Mouse (Mus musculus) hindbrain, embryonic 11.5 days (tissue): ENCODE data around the gene Pde4d. TPM values are rescaled to one million over a fixed set of nuclear protein-coding genes. Genes with fewer than 3 reads are reported as not detected.

ENCODE experiments used
- ATAC-seq: fragments of 200-750 bp; cut with Nextera tagmentation; 2 replicates; pipeline ENCODE4 v1.8.0; 2017; ENCODE audit warnings: mild to moderate bottlenecking, moderate TSS enrichment, moderate library complexity; ENCODE audit not compliant: low FRiP score
- DNase-seq: peaks from one replicate; pipeline ENCODE4 v3.0.0-alpha.2; 2015; ENCODE audit warnings: low spot score
- H3K27ac ChIP-seq: fragments of 300-500 bp; sonication (generic); 2 replicates; pipeline ENCODE4 v1.5.1; 2014; ENCODE audit warnings: mild to moderate bottlenecking, low read depth, low read length
- H3K27me3 ChIP-seq: fragments of 300-500 bp; sonication (generic); 2 replicates; pipeline ENCODE4 v1.6.1; 2014; ENCODE audit warnings: mild to moderate bottlenecking, low read length, moderate library complexity, mixed read lengths; ENCODE audit not compliant: control insufficient read depth, insufficient read depth
- H3K36me3 ChIP-seq: fragments of 300-500 bp; sonication (generic); 2 replicates; pipeline ENCODE4 v1.6.1; 2014; ENCODE audit warnings: mild to moderate bottlenecking, low read length, moderate library complexity, mixed read lengths; ENCODE audit not compliant: control insufficient read depth, insufficient read depth
- H3K4me1 ChIP-seq: fragments of 300-500 bp; sonication (generic); replicated peaks from 2 replicates; pipeline ENCODE4 v1.6.1; 2014; ENCODE audit warnings: low read length, mixed read lengths; ENCODE audit not compliant: control insufficient read depth, insufficient read depth
- H3K4me2 ChIP-seq: fragments of 300-500 bp; sonication (generic); replicated peaks from 2 replicates; pipeline ENCODE4 v1.6.1; 2014; ENCODE audit warnings: mild to moderate bottlenecking, low read depth, low read length
- H3K4me3 ChIP-seq: fragments of 300-500 bp; sonication (generic); 2 replicates; pipeline ENCODE4 v1.5.1; 2014; ENCODE audit warnings: low read depth, low read length
- H3K9ac ChIP-seq: fragments of 300-500 bp; sonication (generic); 2 replicates; pipeline ENCODE4 v1.6.1; 2014; ENCODE audit warnings: low read depth, low read length
- H3K9me3 ChIP-seq: fragments of 300-500 bp; sonication (generic); 2 replicates; pipeline ENCODE4 v1.6.1; 2016; ENCODE audit warnings: low read length; ENCODE audit not compliant: control insufficient read depth
- WGBS: fragments of 180-500 bp; shearing (Covaris S2); extraction: QIAGEN DNeasy Blood & Tissue Kit; methylation state at CpG from one replicate; pipeline ENCODE4 v1.1.7; 2014; 5-methylcytosine and 5-hydroxymethylcytosine counted together
- polyA plus RNA-seq: library from polyadenylated mRNA; unstranded; fragments of >200 nt; fragmentation: Nextera tagmentation; extraction: Ambion mirVana; gene quantifications from 2 replicates; pipeline ENCODE4 v1.2.1, GENCODE M21; 2014

The Pde4d gene
- polyA plus RNA-seq, 1 experiment from 2014 or later: 18.3 TPM

GRCm38 (mm10) chr13:109518194-109518593, 1068.4 kb downstream of the Pde4d start:
- no peak overlapping the region for H3K4me2 ChIP-seq
- DNase-seq (no peak), ATAC-seq (no peak)
- no peaks in the 10 kb centered on the region for H3K4me1 ChIP-seq
- H3K27ac ChIP-seq: no peak overlapping the region
- H3K9ac ChIP-seq: no peak overlapping the region
- no peaks in the 10 kb centered on the region for H3K36me3 ChIP-seq
- H3K4me3 ChIP-seq: no peak overlapping the region
- 88% methylated on average over 1 of the region's 1 CpGs for whole genome bisulfite sequencing
- H3K27me3 ChIP-seq: no peaks in the 10 kb centered on the region
- no peaks in the 10 kb centered on the region for H3K9me3 ChIP-seq

- H3K9ac ChIP-seq: no peak overlapping the region
- 48% methylated on average over 3 of the region's 3 CpGs for WGBS
- no peak overlapping the region for H3K4me3 ChIP-seq
- DNase-seq: peak; percentile 20
- H3K4me2 ChIP-seq: no peak overlapping the region
- H3K4me1 ChIP-seq: no peaks in the 10 kb centered on the region
- ATAC-seq: no peak
- no peaks in the 10 kb centered on the region for H3K36me3 ChIP-seq
- H3K9me3 ChIP-seq: no peaks in the 10 kb centered on the region
- H3K27me3 ChIP-seq: no peaks in the 10 kb centered on the region
- H3K27ac ChIP-seq: no peak overlapping the region
Measured at GRCm38 (mm10) chr13:109519485-109519884, 1069.7 kb downstream of the Pde4d start.

DNA sequence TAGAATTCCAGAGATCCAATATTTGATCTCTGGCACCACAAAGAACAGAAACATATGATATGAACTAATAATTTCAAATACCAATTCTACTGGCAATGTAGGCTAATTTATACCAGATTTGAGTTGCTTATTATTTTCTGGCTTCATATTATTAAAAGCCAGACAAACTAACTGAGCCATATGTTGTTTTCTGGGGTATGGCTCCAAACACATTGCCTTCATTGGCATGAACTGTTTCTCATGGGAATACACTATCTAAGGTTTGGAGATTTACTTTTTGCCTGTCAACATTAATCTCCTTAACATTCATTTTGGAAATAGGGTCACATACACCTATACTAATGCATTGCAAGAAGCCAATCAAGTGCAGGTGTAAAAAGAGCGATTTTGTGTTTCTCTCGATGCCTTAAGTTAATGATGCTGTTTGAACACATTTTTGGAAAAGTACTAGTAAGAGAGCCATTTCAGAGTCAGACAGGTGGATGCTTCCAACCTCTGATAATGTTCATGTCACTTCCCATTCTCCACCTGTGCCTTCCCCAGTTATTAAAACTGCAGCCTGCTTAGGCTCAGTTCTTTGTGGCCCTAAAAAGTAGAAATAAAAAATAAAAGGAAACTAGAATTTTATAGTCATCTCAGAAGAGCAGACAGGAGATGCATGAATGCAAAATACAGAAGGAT, 1070.4 kb downstream of the Pde4d start:
- WGBS: 91% methylated on average over 2 of the region's 2 CpGs
- Histone ChIP-seq H3K4me3 (no peak overlapping the region), H3K4me1 (no peaks in the 10 kb centered on the region), H3K36me3 (no peaks in the 10 kb centered on the region), H3K9ac (no peak overlapping the region), H3K9me3 (no peaks in the 10 kb centered on the region), H3K27ac (no peak overlapping the region), H3K4me2 (no peak overlapping the region), H3K27me3 (no peaks in the 10 kb centered on the region)
- ATAC-seq (no peak), DNase-seq (no peak)

DNA sequence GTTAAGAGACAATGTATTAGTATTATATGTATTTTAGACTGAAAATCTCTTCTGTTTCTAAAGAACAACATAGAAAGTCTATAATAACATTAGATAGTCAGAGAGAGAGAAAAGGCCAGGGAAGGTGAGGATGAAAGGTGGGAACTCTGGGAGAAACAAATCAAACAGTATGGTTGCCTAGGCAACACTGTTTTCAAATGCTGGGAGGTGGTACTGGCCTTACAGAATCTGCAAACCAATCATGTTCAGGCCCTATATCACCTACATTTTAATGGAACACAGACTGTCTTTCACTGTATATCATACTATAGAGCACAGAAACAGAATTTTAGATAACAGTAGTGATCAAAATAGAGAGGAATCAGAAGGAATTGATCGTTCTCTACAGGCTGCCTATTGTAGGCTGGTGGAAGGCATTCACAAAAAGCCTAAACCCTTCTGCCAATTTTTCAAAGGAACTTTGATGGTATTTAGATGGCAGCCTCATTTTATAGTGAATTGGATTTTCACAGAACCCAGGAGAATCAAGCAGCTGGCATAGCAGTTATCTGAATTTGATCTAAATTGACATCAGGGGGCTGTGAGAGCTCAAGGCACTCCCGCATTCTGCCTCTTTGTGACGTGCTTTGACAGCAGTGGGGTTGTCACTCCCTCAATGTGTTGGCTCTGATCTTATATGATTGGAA, 1084.2 kb downstream of the Pde4d start:
- DNase-seq: no peak
- Histone ChIP-seq H3K4me2 (no peak overlapping the region), H3K27me3 (no peaks in the 10 kb centered on the region), H3K4me3 (no peak overlapping the region), H3K9me3 (no peaks in the 10 kb centered on the region), H3K9ac (no peak overlapping the region), H3K27ac (no peak overlapping the region), H3K36me3 (no peaks in the 10 kb centered on the region), H3K4me1 (no peaks in the 10 kb centered on the region)
- no peak; the same call in 1 of the 2 replicates for ATAC-seq
- 66% methylated on average over 3 of the region's 3 CpGs for WGBS

- Histone ChIP-seq H3K9me3 (no peaks in the 10 kb centered on the region), H3K27ac (no peak overlapping the region), H3K4me2 (no peak overlapping the region), H3K27me3 (no peaks in the 10 kb centered on the region), H3K9ac (no peak overlapping the region), H3K4me3 (no peak overlapping the region), H3K36me3 (no peaks in the 10 kb centered on the region), H3K4me1 (no peaks in the 10 kb centered on the region)
- peak; percentile 61; the same call in 1 of the 2 replicates for ATAC-seq
- no peak for DNase-seq
- WGBS: 52% methylated on average over 5 of the region's 5 CpGs
Measured at GRCm38 (mm10) chr13:109534709-109535284, 1085.0 kb downstream of the Pde4d start.

DNA sequence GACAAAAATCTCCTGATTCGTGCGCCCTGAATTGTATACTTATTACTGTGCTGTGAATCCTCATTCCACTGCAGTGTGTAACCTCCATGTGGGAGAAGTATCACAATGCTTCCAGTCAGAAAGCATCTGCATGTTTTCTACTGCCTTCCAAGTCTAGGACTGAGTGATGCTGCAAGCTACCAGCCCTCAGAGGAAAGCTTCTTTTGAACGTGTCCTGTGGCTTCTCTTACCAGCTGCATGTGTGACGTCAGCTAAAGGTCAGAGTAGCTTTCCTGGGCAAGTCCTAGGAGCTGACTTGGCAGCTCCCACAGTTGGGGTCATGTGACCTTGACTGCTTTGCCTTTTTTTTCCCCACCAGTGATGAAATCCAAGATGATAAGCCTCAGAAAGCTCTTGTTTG, 1086.9 kb downstream of the Pde4d start:
- H3K36me3 ChIP-seq: no peaks in the 10 kb centered on the region
- WGBS: 62% methylated on average over 4 of the region's 4 CpGs

GRCm38 (mm10) chr13:109539371-109539770, 1089.6 kb downstream of the Pde4d start:
- H3K27ac ChIP-seq: no peak overlapping the region
- H3K9me3 ChIP-seq: no peaks in the 10 kb centered on the region
- H3K27me3 ChIP-seq: no peaks in the 10 kb centered on the region
- no peak overlapping the region for H3K4me2 ChIP-seq
- DNase-seq: no peak
- H3K36me3 ChIP-seq: no peaks in the 10 kb centered on the region
- WGBS: 64% methylated on average over 3 of the region's 3 CpGs
- H3K4me3 ChIP-seq: no peak overlapping the region
- H3K4me1 ChIP-seq: no peaks in the 10 kb centered on the region
- no peak overlapping the region for H3K9ac ChIP-seq
- no peak for ATAC-seq

More for the DNA sequence above, 1086.9 kb downstream of the Pde4d start:
- ATAC-seq (no peak), DNase-seq (no peak)
- H3K4me2 ChIP-seq: no peak overlapping the region
- no peak overlapping the region for H3K9ac ChIP-seq
- H3K4me1 ChIP-seq: no peaks in the 10 kb centered on the region
- H3K27me3 ChIP-seq: no peaks in the 10 kb centered on the region
- no peak overlapping the region for H3K4me3 ChIP-seq
- H3K27ac ChIP-seq: no peak overlapping the region
- H3K9me3 ChIP-seq: no peaks in the 10 kb centered on the region

- no peak overlapping the region for H3K4me2 ChIP-seq
- WGBS: 85% methylated on average over 4 of the region's 4 CpGs
Measured at GRCm38 (mm10) chr13:109544646-109545045, 1094.9 kb downstream of the Pde4d start.

DNA sequence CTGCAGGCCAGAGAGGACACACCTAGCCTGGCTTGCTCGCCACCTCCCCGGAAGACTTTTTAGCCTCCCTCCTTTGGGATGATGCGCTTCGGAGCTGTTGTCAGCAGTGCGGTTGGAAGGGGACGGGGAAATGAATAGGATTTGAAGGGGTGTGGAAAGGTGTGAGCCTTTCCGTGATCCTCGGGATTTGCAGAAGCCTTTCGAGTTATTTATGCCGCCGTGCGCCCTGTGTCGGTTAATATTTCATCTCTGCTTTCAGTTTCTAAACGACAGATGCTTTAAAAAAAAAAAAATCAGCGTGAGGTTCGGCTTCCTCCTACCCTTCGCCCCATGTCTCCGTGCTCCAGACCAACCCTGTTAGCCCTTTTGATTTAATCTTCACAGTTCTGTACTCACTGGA, 1096.6 kb downstream of the Pde4d start:
- no peak overlapping the region for H3K9ac ChIP-seq
- H3K9me3 ChIP-seq: no peaks in the 10 kb centered on the region
- no peak for ATAC-seq
- H3K4me1 ChIP-seq: no peaks in the 10 kb centered on the region
- no peak overlapping the region for H3K4me3 ChIP-seq
- DNase-seq: no peak
- H3K27ac ChIP-seq: no peak overlapping the region
- no peak overlapping the region for H3K4me2 ChIP-seq
- no peaks in the 10 kb centered on the region for H3K27me3 ChIP-seq
- no peaks in the 10 kb centered on the region for H3K36me3 ChIP-seq
- 81% methylated on average over 18 of the region's 18 CpGs for WGBS

More at GRCm38 (mm10) chr13:109544646-109545045, 1094.9 kb downstream of the Pde4d start:
- H3K36me3 ChIP-seq: no peaks in the 10 kb centered on the region
- no peak overlapping the region for H3K9ac ChIP-seq
- H3K27me3 ChIP-seq: no peaks in the 10 kb centered on the region
- H3K9me3 ChIP-seq: no peaks in the 10 kb centered on the region
- H3K27ac ChIP-seq: no peak overlapping the region
- DNase-seq: no peak
- H3K4me3 ChIP-seq: no peak overlapping the region
- no peaks in the 10 kb centered on the region for H3K4me1 ChIP-seq
- no peak for ATAC-seq
